Mouse (Mus musculus) bone marrow, adult 2 months (tissue): ENCODE measurements around the gene Hspb9.

Experiments
- CTCF ChIP-seq: fragments of 200-500 bp; IDR thresholded peaks from 2 replicates; pipeline ENCODE4 v1.5.1; 2011; ENCODE audit warnings: low read length, control low read depth; ENCODE audit not compliant: control insufficient read depth, insufficient read depth
- POLR2A ChIP-seq: fragments of 200-500 bp; IDR thresholded peaks from 2 replicates; pipeline ENCODE4 v1.6.1; 2011; ENCODE audit warnings: low read depth, mild to moderate bottlenecking, control low read depth, low read length, borderline replicate concordance; ENCODE audit not compliant: control insufficient read depth

DNA sequence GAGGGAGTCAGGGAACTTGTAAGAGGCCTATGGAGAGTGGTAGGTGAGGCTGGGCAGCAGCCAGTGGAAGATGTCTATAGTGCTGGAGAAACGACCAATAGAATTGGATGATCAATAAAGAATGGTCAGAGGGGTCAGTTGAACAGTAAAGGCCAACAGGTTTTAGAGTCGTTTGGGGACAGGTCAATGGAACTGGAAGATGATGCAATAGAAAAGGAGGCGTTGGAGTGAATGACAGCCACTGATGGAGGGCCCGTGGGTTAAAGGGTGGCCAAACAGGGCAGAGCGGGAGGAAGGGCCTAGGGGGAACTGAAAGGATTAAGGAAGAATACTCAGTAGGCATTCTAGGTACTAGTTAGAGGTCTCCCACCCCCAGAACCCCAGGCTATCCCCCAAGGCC lies 33.5 kb downstream of the Hspb9 start:
- no peak for TF ChIP-seq CTCF
- TF ChIP-seq POLR2A: no peak
